Mouse (Mus musculus): Measurements from ENCODE around the gene Rhox2c.
"Not testable (repeated sequence)": the region's sequence is repeated elsewhere in the genome, so short reads cannot be mapped to it uniquely, and the experiment has no call there.

Rhox2c gene
- long read RNA-seq, experiment 1 = 0 reads
- long read RNA-seq, experiment 2 = 0 reads

DNA sequence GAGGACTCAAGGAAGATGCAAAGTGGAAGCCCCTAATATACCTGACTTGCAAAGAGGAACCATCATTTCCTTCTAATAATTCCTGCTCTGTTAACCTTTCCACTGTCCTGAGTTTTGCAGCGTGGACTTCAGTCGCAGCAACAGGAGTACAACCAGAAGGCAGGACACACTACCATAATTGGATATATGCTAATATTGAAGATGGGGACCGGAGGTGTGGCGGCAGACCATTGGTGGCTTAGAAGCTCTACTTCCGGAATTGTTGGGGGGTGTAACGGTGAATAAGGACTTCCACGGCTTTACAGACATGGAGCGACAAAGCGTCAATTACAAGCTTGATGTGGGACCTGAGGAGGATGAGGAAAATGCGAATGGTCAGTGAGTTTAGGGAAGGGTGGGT is at the start of gene Rhox2c:
Rhox2c (plus strand) TSS at position 301 of the 400 bp plus-strand sequence.
- intact Hi-C loops (cut with DNase I) = not testable (repeated sequence)

- intact Hi-C loops (cut with DNase I) = not testable (repeated sequence)
These were observed 41.7 kb upstream of the Rhox2c start, which contains the start of gene Rhox2b for GRCm38 (mm10) chrX:37411767-37412166. TSS of gene Rhox2b (plus strand) at chrX:37412067.

DNA sequence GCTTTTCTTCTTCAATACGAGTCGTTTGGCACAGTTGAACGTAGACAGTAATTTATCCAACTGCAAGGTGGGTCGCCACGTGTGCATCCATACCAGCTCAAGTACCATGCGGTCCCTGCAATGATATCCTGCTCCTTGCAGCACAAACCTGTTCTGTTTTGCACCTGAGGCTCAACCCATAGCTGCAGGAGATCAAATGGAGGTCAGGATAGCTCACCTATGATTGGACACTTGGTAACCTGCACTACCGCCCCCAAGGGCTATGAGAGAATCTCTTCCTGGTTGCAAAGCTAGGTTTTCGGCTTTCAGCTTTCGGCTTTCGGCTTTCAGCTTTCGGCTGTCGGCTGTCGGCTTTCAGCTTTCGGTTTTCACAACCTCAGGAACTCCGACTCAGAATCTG is 21.3 kb upstream of the Rhox2c start, which contains the start of gene Rhox4b:
Rhox4b (plus strand) TSS at position 301 of the 400 bp plus-strand sequence.
- intact Hi-C loops (cut with DNase I) = not testable (repeated sequence)

DNA sequence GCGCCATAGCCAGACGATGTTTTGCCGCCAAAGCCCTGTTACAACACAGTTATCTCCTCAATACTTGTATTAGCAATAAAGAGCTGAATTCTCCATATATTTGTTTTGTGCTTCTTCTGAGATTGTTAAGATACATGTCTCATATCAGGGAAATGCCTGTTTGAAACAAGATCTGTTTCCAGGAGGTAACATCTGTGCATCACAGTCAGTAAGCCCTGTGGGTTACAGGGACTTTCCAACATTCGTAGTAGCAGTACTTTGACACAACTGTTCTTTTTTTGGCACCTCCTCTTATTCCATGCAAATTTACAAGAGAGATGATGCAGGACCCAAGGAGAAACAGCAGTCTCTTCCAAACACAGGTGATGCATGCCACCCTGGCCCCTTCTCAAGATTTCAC is 4.8 kb downstream of the Rhox2c start, which contains the start of gene Rhox3c:
Rhox3c (plus strand) TSS at position 301 of the 400 bp plus-strand sequence.
- intact Hi-C loops (cut with DNase I) = not testable (repeated sequence)

DNA sequence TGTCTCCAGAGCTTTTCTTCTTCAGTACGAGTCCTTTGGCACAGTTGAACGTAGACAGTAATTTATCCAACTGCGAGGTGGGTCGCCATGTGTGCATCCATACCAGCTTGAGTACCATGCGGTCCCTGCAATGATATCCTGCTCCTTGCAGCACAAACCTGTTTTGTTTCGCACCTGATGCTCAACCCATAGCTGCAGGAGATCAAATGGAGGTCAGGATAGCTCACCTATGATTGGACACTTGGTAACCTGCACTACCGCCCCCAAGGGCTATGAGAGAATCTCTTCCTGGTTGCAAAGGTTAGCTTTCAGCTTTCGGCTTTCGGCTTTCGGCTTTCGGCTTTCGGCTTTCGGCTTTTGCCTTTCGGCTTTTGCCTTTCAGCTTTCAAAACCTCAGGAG is 26.6 kb downstream of the Rhox2c start, which contains the start of gene Rhox4c:
Rhox4c (plus strand) TSS at position 301 of the 400 bp plus-strand sequence.
- intact Hi-C loops (cut with DNase I) = not testable (repeated sequence)

- intact Hi-C loops (cut with DNase I) = not testable (repeated sequence)
These were observed 60.6 kb downstream of the Rhox2c start, which contains the start of gene Rhox4d for GRCm38 (mm10) chrX:37514059-37514458. TSS of gene Rhox4d (plus strand) at chrX:37514359.

All from adrenal gland (tissue).